Mouse (Mus musculus) midbrain, embryonic 11.5 days (tissue): ENCODE measurements around the gene Ccdc113. TPM values are rescaled to one million over a fixed set of nuclear protein-coding genes. Genes with fewer than 3 reads are reported as not detected.

ENCODE experiments used
- ATAC-seq: fragments of 200-750 bp; cut with Nextera tagmentation; 2 replicates; pipeline ENCODE4 v1.8.0; 2017; ENCODE audit warnings: moderate TSS enrichment, moderate library complexity; ENCODE audit not compliant: low FRiP score
- DNase-seq: peaks from one replicate; pipeline ENCODE4 v3.0.0; 2015; ENCODE audit warnings: low spot score; ENCODE audit errors: missing footprints
- H3K27ac ChIP-seq: fragments of 300-500 bp; sonication (generic); 2 replicates; pipeline ENCODE4 v1.5.1; 2014; ENCODE audit warnings: low read depth, low read length
- H3K27me3 ChIP-seq: fragments of 300-500 bp; sonication (generic); 2 replicates; pipeline ENCODE4 v1.6.1; 2014; ENCODE audit warnings: mild to moderate bottlenecking, low read length, moderate library complexity, mixed read lengths; ENCODE audit not compliant: control insufficient read depth, insufficient read depth
- H3K36me3 ChIP-seq: fragments of 300-500 bp; sonication (generic); 2 replicates; pipeline ENCODE4 v1.6.1; 2014; ENCODE audit warnings: mild to moderate bottlenecking, low read length, moderate library complexity, mixed read lengths; ENCODE audit not compliant: control insufficient read depth, insufficient read depth
- H3K4me1 ChIP-seq: fragments of 300-500 bp; sonication (generic); 2 replicates; pipeline ENCODE4 v1.6.1; 2014; ENCODE audit warnings: low read length; ENCODE audit not compliant: control insufficient read depth, insufficient read depth
- H3K4me2 ChIP-seq: fragments of 300-500 bp; sonication (generic); 2 replicates; pipeline ENCODE4 v1.6.1; 2014; ENCODE audit warnings: mild to moderate bottlenecking, moderate library complexity
- H3K4me3 ChIP-seq: fragments of 300-500 bp; sonication (generic); 2 replicates; pipeline ENCODE4 v1.5.1; 2014; ENCODE audit warnings: low read depth, low read length
- H3K9ac ChIP-seq: fragments of 300-500 bp; sonication (generic); 2 replicates; pipeline ENCODE4 v1.6.1; 2014; ENCODE audit warnings: low read length
- H3K9me3 ChIP-seq: fragments of 300-500 bp; sonication (generic); 2 replicates; pipeline ENCODE4 v1.6.1; 2016; ENCODE audit warnings: low read length; ENCODE audit not compliant: control insufficient read depth
- WGBS: fragments of 180-500 bp; shearing (Covaris S2); extraction: QIAGEN DNeasy Blood & Tissue Kit; methylation state at CpG from one replicate; pipeline ENCODE4 v1.1.7; 2014; 5-methylcytosine and 5-hydroxymethylcytosine counted together
- polyA plus RNA-seq: library from polyadenylated mRNA; unstranded; fragments of >200 nt; fragmentation: Nextera tagmentation; extraction: Ambion mirVana; gene quantifications from 2 replicates; pipeline ENCODE4 v1.2.1, GENCODE M21; 2014

The Ccdc113 gene
- polyA plus RNA-seq, 1 experiment from 2014 or later, result not detected

- H3K4me1 ChIP-seq, result no peaks in the 10 kb centered on the region
- H3K9ac ChIP-seq, result no peak overlapping the region
- H3K27me3 ChIP-seq, result no peaks in the 10 kb centered on the region
- H3K4me3 ChIP-seq, result no peak overlapping the region
- ATAC-seq, result no peak
- 68% methylated on average over 9 of the region's 9 CpGs for WGBS
- no peaks in the 10 kb centered on the region for H3K9me3 ChIP-seq
- DNase-seq, result no peak
- H3K27ac ChIP-seq, result no peak overlapping the region
- H3K36me3 ChIP-seq, result no peaks in the 10 kb centered on the region
- no peak overlapping the region for H3K4me2 ChIP-seq
Observed at GRCm38 (mm10) chr8:95607210-95607609, 73.3 kb downstream of the Ccdc113 start.

Other genes with a start within 250 kb of the Ccdc113 start
- 0.04 TPM in 1 of 2 replicates, not detected in the other for gene Cngb1, start 227.5 kb upstream of the Ccdc113 start, polyA plus RNA-seq
- gene Tepp, start 223.5 kb upstream of the Ccdc113 start, polyA plus RNA-seq, result 0.29 TPM in 1 of 2 replicates, not detected in the other
- gene Zfp319, start 202.1 kb upstream of the Ccdc113 start, polyA plus RNA-seq, result 8.3 and 8.6 TPM in 2 replicates
- 33.3 and 37.6 TPM in 2 replicates for gene Usb1, start 201.8 kb upstream of the Ccdc113 start, polyA plus RNA-seq
- 11.7 and 13.5 TPM in 2 replicates for gene Mmp15, start 181.8 kb upstream of the Ccdc113 start, polyA plus RNA-seq
- 139 and 142 TPM in 2 replicates for gene Cfap20, start 99.2 kb upstream of the Ccdc113 start, polyA plus RNA-seq
- gene Csnk2a2, start 44.0 kb upstream of the Ccdc113 start, polyA plus RNA-seq, result 13.1 and 14.7 TPM in 2 replicates
- gene Prss54, start 42.3 kb downstream of the Ccdc113 start, polyA plus RNA-seq, result not detected in 2 replicates
- 26.3 and 28.6 TPM in 2 replicates for gene Gins3, start 99.4 kb downstream of the Ccdc113 start, polyA plus RNA-seq
- gene Ndrg4, start 142.9 kb downstream of the Ccdc113 start, polyA plus RNA-seq, result 45.5 and 46.7 TPM in 2 replicates
- gene Setd6, start 181.8 kb downstream of the Ccdc113 start, polyA plus RNA-seq, result 20.8 and 24.2 TPM in 2 replicates